Mouse (Mus musculus) MEL (cell line): Measurements from ENCODE around the gene Ncapd2. TPM values are rescaled to one million over a fixed set of nuclear protein-coding genes. Genes with fewer than 3 reads are reported as not detected.

ENCODE experiments used
- DNase-seq: peaks from one replicate; pipeline ENCODE4 v3.0.0; 2011; ENCODE audit warnings: low read depth, low spot score
- H3K27ac ChIP-seq: 2 replicates; pipeline ENCODE4 v1.5.1; 2012; ENCODE audit warnings: low read depth, mild to moderate bottlenecking, control low read depth, low read length, moderate library complexity; ENCODE audit not compliant: control insufficient read depth
- H3K27me3 ChIP-seq, 2 experiments: fragments of 150-350 bp in 1 of 2; sonication (generic) in 1 of 2; 2 replicates each; pipeline ENCODE4 v1.6.1; 2012; ENCODE audit warnings: low read length in 2 of 2, mild to moderate bottlenecking in 2 of 2, improper control_type of control experiment in 1 of 2, moderate library complexity in 1 of 2; ENCODE audit not compliant: insufficient read depth in 2 of 2, control insufficient read depth in 1 of 2
- H3K36me3 ChIP-seq, 2 experiments: 2 replicates each; pipeline ENCODE4 v1.6.1; 2012 to 2014; ENCODE audit warnings: low read length in 2 of 2, improper control_type of control experiment in 1 of 2, inconsistent platforms in 1 of 2, mild to moderate bottlenecking in 1 of 2; ENCODE audit not compliant: insufficient read depth in 2 of 2, control insufficient read depth in 1 of 2
- H3K4me1 ChIP-seq, 2 experiments: fragments of 150-350 bp in 1 of 2; sonication (generic) in 1 of 2; 2 replicates each; pipeline ENCODE4 v1.6.1; 2012; ENCODE audit warnings: low read length in 2 of 2, improper control_type of control experiment in 1 of 2, mild to moderate bottlenecking in 1 of 2; ENCODE audit not compliant: insufficient read depth in 2 of 2, control insufficient read depth in 1 of 2
- H3K4me3 ChIP-seq, 2 experiments: fragments of 150-350 bp in 1 of 2; sonication (generic) in 1 of 2; 2 replicates each; pipeline ENCODE4 v1.5.1; 2012; ENCODE audit warnings: low read depth in 2 of 2, low read length in 2 of 2, mild to moderate bottlenecking in 2 of 2, moderate library complexity in 2 of 2, control low read depth in 1 of 2, improper control_type of control experiment in 1 of 2; ENCODE audit not compliant: control insufficient read depth in 1 of 2, insufficient read depth in 1 of 2
- H3K79me2 ChIP-seq: 2 replicates; pipeline ENCODE4 v1.6.1; 2012; ENCODE audit warnings: mild to moderate bottlenecking, low read length, moderate library complexity; ENCODE audit not compliant: control insufficient read depth, poor library complexity, insufficient read depth
- H3K9ac ChIP-seq: 2 replicates; pipeline ENCODE4 v1.6.1; 2012; ENCODE audit warnings: low read depth, mild to moderate bottlenecking, control low read depth, low read length, moderate library complexity; ENCODE audit not compliant: control insufficient read depth, poor library complexity, severe bottlenecking
- H3K9me3 ChIP-seq: fragments of 150-350 bp; sonication (generic); replicated peaks from 2 replicates; pipeline ENCODE4 v1.6.1; 2012; ENCODE audit warnings: mild to moderate bottlenecking, low read length, improper control_type of control experiment, moderate library complexity; ENCODE audit not compliant: insufficient read depth
- CTCF ChIP-seq, 3 experiments: IDR thresholded peaks in 2 of 3; conservative IDR thresholded peaks in 1 of 3; 2 replicates each; pipeline ENCODE4 v1.5.1; 2011 to 2012; ENCODE audit warnings: low read length in 3 of 3, low read depth in 2 of 3, mild to moderate bottlenecking in 2 of 3, improper control_type of control experiment in 1 of 3, inconsistent platforms in 1 of 3, mixed read lengths in 1 of 3, moderate library complexity in 1 of 3; ENCODE audit not compliant: control insufficient read depth in 1 of 3, insufficient read depth in 1 of 3, poor library complexity in 1 of 3, severe bottlenecking in 1 of 3
- E2F4 ChIP-seq: IDR thresholded peaks from 2 replicates; pipeline ENCODE4 v1.6.1; 2011; ENCODE audit warnings: low read depth, low read length, improper control_type of control experiment, borderline replicate concordance
- ELF1 ChIP-seq: IDR thresholded peaks from 2 replicates; pipeline ENCODE4 v1.6.1; 2014; ENCODE audit warnings: low read depth, mild to moderate bottlenecking, inconsistent platforms, low read length, improper control_type of control experiment, moderate library complexity
- EP300 ChIP-seq, 2 experiments: IDR thresholded peaks; 2 replicates each; pipeline ENCODE4 v1.6.1; 2011; ENCODE audit warnings: improper control_type of control experiment in 2 of 2, low read length in 2 of 2, low read depth in 1 of 2, mild to moderate bottlenecking in 1 of 2
- GABPA ChIP-seq: IDR thresholded peaks from 2 replicates; pipeline ENCODE4 v1.6.1; 2012; ENCODE audit warnings: low read depth, mild to moderate bottlenecking, inconsistent platforms, low read length, improper control_type of control experiment, moderate library complexity
- JUND ChIP-seq: IDR thresholded peaks from 2 replicates; pipeline ENCODE4 v1.6.1; 2011; ENCODE audit warnings: low read depth, mild to moderate bottlenecking, improper control_type of control experiment, low read length
- KAT2A ChIP-seq: conservative IDR thresholded peaks from 2 replicates; pipeline ENCODE4 v1.6.1; 2012; ENCODE audit warnings: low read depth, low read length, improper control_type of control experiment, inconsistent platforms
- MAFK ChIP-seq: IDR thresholded peaks from 2 replicates; pipeline ENCODE4 v1.6.1; 2011; ENCODE audit warnings: low read depth, mild to moderate bottlenecking, low read length, improper control_type of control experiment, borderline replicate concordance
- MAX ChIP-seq: IDR thresholded peaks from 2 replicates; pipeline ENCODE4 v1.6.1; 2011; ENCODE audit warnings: low read length, improper control_type of control experiment
- MXI1 ChIP-seq: IDR thresholded peaks from 2 replicates; pipeline ENCODE4 v1.6.1; 2011; ENCODE audit warnings: mild to moderate bottlenecking, low read depth, low read length, improper control_type of control experiment
- MYC ChIP-seq: IDR thresholded peaks from 2 replicates; pipeline ENCODE4 v1.6.1; 2011; ENCODE audit warnings: low read depth, mild to moderate bottlenecking, low read length, improper control_type of control experiment, moderate library complexity
- NELFE ChIP-seq: IDR thresholded peaks from 2 replicates; pipeline ENCODE4 v1.6.1; 2011; ENCODE audit warnings: low read depth, low read length, improper control_type of control experiment
- NRF1 ChIP-seq: IDR thresholded peaks from 2 replicates; pipeline ENCODE4 v1.6.1; 2014; ENCODE audit warnings: low read depth, mild to moderate bottlenecking, inconsistent platforms, low read length, improper control_type of control experiment, moderate library complexity; ENCODE audit not compliant: poor library complexity, insufficient read depth, severe bottlenecking
- POLR2AphosphoS5 ChIP-seq: IDR thresholded peaks from 2 replicates; pipeline ENCODE4 v1.6.1; 2012; ENCODE audit warnings: low read depth, borderline replicate concordance, mild to moderate bottlenecking, inconsistent platforms, low read length, moderate library complexity, mixed read lengths
- RAD21 ChIP-seq: IDR thresholded peaks from 2 replicates; pipeline ENCODE4 v1.6.1; 2011; ENCODE audit warnings: mild to moderate bottlenecking, low read depth, low read length, improper control_type of control experiment
- SIN3A ChIP-seq: IDR thresholded peaks from 2 replicates; pipeline ENCODE4 v1.6.1; 2012; ENCODE audit warnings: low read length, improper control_type of control experiment, inconsistent platforms
- TBP ChIP-seq: IDR thresholded peaks from 2 replicates; pipeline ENCODE4 v1.8.0; 2011; ENCODE audit warnings: low read depth, low read length, improper control_type of control experiment
- USF1 ChIP-seq: IDR thresholded peaks from 2 replicates; pipeline ENCODE4 v1.6.1; 2014; ENCODE audit warnings: low read depth, mild to moderate bottlenecking, inconsistent platforms, low read length, improper control_type of control experiment, moderate library complexity
- ZC3H11A ChIP-seq: IDR thresholded peaks from 2 replicates; pipeline ENCODE4 v1.6.1; 2012; ENCODE audit warnings: low read depth, mild to moderate bottlenecking, inconsistent platforms, low read length, improper control_type of control experiment
- ZKSCAN1 ChIP-seq: IDR thresholded peaks from 2 replicates; pipeline ENCODE4 v1.6.1; 2012; ENCODE audit warnings: low read depth, mild to moderate bottlenecking, inconsistent platforms, low read length, improper control_type of control experiment, moderate library complexity
- ZMIZ1 ChIP-seq: IDR thresholded peaks from 2 replicates; pipeline ENCODE4 v1.6.1; 2012; ENCODE audit warnings: low read depth, mild to moderate bottlenecking, inconsistent platforms, low read length, improper control_type of control experiment, moderate library complexity
- polyA plus RNA-seq, 2 experiments: library from polyadenylated mRNA; stranded (reverse) in 1 of 2; unstranded in 1 of 2; fragments of >175 nt in 1 of 2; fragments of >200 nt in 1 of 2; gene quantifications; 2 replicates each; pipeline versions ENCODE4 v1.2.1 to v1.2.4; 2012; ENCODE audit warnings: low replicate concordance in 2 of 2, low read depth in 1 of 2; ENCODE audit not compliant: insufficient read length in 2 of 2, insufficient read depth in 1 of 2, missing spikeins in 1 of 2
- total RNA-seq: library from RNA; depleted of rRNA; stranded (reverse); fragments of 300-350 nt; gene quantifications from 2 replicates; pipeline ENCODE4 v1.2.3, GENCODE M21; 2012

Gene Ncapd2
- total and polyA plus RNA-seq, 3 experiments, result 86.6 to 394 TPM; not detected in 1

DNA sequence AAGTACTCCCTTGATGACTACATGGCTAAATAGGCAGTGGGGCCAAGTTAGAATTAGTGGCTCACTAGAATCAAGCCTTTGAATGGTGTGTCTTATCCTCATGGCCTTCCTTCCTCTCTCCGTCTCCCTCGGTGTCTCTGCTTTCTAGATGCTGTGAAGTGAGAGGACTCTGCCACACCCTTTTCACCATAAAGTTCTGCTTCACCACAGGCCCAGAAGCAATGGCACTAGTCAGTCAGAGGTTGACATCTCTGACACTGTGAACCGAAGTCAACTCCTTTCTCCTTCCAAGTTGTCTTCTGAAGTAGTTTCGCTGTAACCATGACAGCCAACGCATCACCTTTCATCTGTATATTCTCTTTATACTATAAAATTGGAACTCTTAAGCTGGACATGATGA, 48.0 kb upstream of the Ncapd2 start:
- DNase-seq, result no peak
- no peaks in the 10 kb centered on the region for H3K79me2 ChIP-seq
- no peaks in the 10 kb centered on the region for H3K27me3 ChIP-seq
- no peak for TF ChIP-seq MAFK
- no peak for TF ChIP-seq SIN3A
- no peak for TF ChIP-seq ZMIZ1
- no peak for TF ChIP-seq MXI1
- TF ChIP-seq, all 39 proteins: peak for 0
- Histone ChIP-seq H3K36me3 (no peaks in the 10 kb centered on the region), H3K9me3 (no peaks in the 10 kb centered on the region), H3K4me3 (no peak overlapping the region), H3K4me1 (peaks cover 0 to 4% of the 10 kb centered on the region in 2 experiments; a peak in 2 of 4 replicates), H3K9ac (no peak overlapping the region), H3K27ac (no peak overlapping the region)

DNA sequence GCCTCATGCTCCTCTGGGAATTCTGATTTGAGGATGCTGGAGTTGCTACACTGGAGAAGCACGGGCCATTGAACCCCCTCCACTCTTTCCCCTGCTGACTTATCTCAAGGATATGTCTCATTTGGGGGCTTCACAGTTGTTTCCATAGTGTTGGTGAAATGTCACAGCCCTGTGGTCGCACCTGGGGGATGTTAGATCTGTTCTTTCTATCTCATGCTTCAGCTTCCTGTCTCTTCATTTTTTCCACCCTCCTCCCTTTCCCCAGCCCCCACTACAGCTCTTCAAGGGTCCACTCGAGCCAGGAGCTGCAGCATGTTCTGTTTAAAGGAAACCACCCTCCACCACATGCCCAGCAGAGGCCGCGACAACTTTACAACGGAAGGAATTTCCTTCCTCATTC, 46.9 kb upstream of the Ncapd2 start:
- no peak for DNase-seq
- TF ChIP-seq ZC3H11A (no peak), RAD21 (no peak), ZKSCAN1 (no peak), TBP (no peak), MAX (no peak)
- H3K4me3 ChIP-seq, result no peak overlapping the region
- no peaks in the 10 kb centered on the region for H3K9me3 ChIP-seq
- H3K27ac ChIP-seq, result no peak overlapping the region
- no peaks in the 10 kb centered on the region for H3K79me2 ChIP-seq
- peaks cover 0 to 7% of the 10 kb centered on the region in 2 experiments; a peak in 2 of 4 replicates for H3K4me1 ChIP-seq
- no peak overlapping the region for H3K9ac ChIP-seq
- no peaks in the 10 kb centered on the region for H3K27me3 ChIP-seq
- H3K36me3 ChIP-seq, result no peaks in the 10 kb centered on the region; a peak in 1 of 4 replicates

DNA sequence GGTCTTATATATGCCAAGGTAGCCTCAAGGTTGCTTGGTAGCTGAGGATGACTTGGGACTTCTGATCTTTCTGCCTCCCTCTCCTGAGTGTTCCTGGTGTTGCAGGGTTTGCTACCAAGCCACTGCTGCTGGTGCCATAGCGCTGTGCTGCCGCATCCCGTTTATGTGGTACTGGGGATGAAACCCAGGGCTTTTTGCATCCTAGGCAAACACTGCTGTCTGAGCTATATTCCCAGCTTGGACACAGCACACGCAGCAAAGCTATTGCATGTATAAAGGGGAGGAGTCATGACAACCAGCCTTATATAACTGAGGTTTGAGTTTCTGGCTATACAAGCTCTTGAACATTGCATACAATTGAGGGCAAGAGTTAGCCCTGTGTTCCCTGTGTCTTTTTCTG, 45.9 kb upstream of the Ncapd2 start:
- H3K27ac ChIP-seq, result no peak overlapping the region
- TF ChIP-seq GABPA, result no peak
- no peak for TF ChIP-seq NRF1
- no peak for TF ChIP-seq NELFE
- TF ChIP-seq ZKSCAN1, result no peak
- no peak for TF ChIP-seq USF1
- TF ChIP-seq MAFK, result no peak
- TF ChIP-seq E2F4, result no peak
- TF ChIP-seq EP300 (IDR thresholded peaks at IDR 0.05; ENCODE audit: low read depth in 1 of 2, low read length in 2 of 2), result no peak
- TF ChIP-seq MAX, result no peak
- no peak for TF ChIP-seq ELF1
- TF ChIP-seq KAT2A, result no peak
- TF ChIP-seq CTCF (IDR thresholded peaks at IDR 0.05 in 2 of 3, conservative IDR thresholded peaks at IDR 0.05 in 1 of 3; ENCODE audit: control insufficient read depth in 1 of 3, insufficient read depth in 1 of 3, low read depth in 2 of 3, low read length in 3 of 3, poor library complexity in 1 of 3, severe bottlenecking in 1 of 3), result no peak
- TF ChIP-seq POLR2AphosphoS5, result no peak
- TF ChIP-seq JUND, result no peak
- no peak for TF ChIP-seq ZMIZ1
- no peak for TF ChIP-seq MYC
- H3K4me1 ChIP-seq, result peaks cover 3 to 11% of the 10 kb centered on the region in 2 experiments; a peak in 3 of 4 replicates
- no peaks in the 10 kb centered on the region for H3K27me3 ChIP-seq
- DNase-seq, result no peak
- no peak overlapping the region for H3K9ac ChIP-seq
- no peaks in the 10 kb centered on the region for H3K9me3 ChIP-seq
- H3K36me3 ChIP-seq, result peaks cover 0 to 6% of the 10 kb centered on the region in 2 experiments; a peak in 2 of 4 replicates
- no peaks in the 10 kb centered on the region for H3K79me2 ChIP-seq
- H3K4me3 ChIP-seq, result no peak overlapping the region
